9 mouse cellular contexts compared by ENCODE assay signal in the genomic region with DNA sequence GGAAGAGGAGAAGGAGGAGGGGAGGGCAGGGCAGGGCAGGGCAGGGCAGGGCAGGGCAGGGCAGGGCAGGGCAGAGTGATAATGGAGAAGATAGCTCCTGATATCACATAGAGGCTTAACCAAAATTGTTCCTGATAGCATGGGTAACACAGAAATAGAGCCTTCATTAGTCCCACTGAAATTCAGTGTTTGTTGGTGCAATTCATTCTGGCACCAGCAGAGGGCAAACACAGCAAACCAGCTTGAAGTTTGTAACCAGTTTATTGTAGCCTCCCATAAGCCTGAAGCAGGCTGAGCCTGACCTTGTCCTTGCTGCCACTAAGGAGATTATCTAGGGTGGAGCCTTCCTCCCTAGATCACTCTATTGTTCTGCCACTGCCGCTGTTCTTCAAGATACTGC. TPM values are rescaled to one million over a fixed set of nuclear protein-coding genes. Genes with fewer than 3 reads are reported as not detected.
DNase-seq lines count a peak whose midpoint lies in the region; ATAC-seq lines count a peak whose summit lies in the region.
"Had no signal": no experiment of that assay in that cellular context is flagged by ENCODE, and none has a peak within 500 bp of the region (broad histone marks: within the 10 kb centered on the region; RNA-seq: fewer than 3 reads in every experiment).

No protein-coding gene starts in this region.

- ATAC-seq in midbrain, embryonic 15.5 days (replicated peaks), result no peak
- ATAC-seq in hindbrain, embryonic 15.5 days (ENCODE audit: low FRiP score, low read depth), result peak; percentile 19; the same call in 1 of the 2 replicates

- no peak overlapping the region for H3K9ac ChIP-seq in midbrain, embryonic 15.5 days
- no peak overlapping the region for H3K9ac ChIP-seq in hindbrain, embryonic 15.5 days
- H3K9ac ChIP-seq: embryonic facial prominence, embryonic 13.5 days had no signal

- no peak overlapping the region for H3K4me3 ChIP-seq in midbrain, embryonic 10.5 days
- no peak overlapping the region for H3K4me3 ChIP-seq in midbrain, embryonic 15.5 days
- no peak overlapping the region for H3K4me3 ChIP-seq in hindbrain, embryonic 15.5 days
- H3K4me3 ChIP-seq: embryonic facial prominence, embryonic 13.5 days had no signal

- H3K27me3 ChIP-seq in midbrain, embryonic 10.5 days (ENCODE audit: low read depth, poor library complexity, severe bottlenecking), result no peaks in the 10 kb centered on the region
- H3K27me3 ChIP-seq in midbrain, embryonic 15.5 days (replicated peaks), result no peaks in the 10 kb centered on the region
- no peaks in the 10 kb centered on the region for H3K27me3 ChIP-seq in hindbrain, embryonic 15.5 days
- H3K27me3 ChIP-seq: embryonic facial prominence, embryonic 13.5 days had no signal

- peak; percentile 64 for DNase-seq in midbrain, embryonic 10.5 days (ENCODE audit: low spot score)
- peak; percentile 18 for DNase-seq in T-cell, adult 2 months (ENCODE audit: low spot score)
- DNase-seq in embryo, embryonic 11 days, result peak; percentile 62
- peak; percentile 13 for DNase-seq in layer of hippocampus, adult 9-11 months
- DNase-seq in lung, postnatal 14 days, result peak; percentile 63
- DNase-seq in testis, postnatal 10 days (ENCODE audit: low spot score), result peak; percentile 68

- H3K4me1 ChIP-seq in midbrain, embryonic 10.5 days, result no peaks in the 10 kb centered on the region
- no peaks in the 10 kb centered on the region for H3K4me1 ChIP-seq in midbrain, embryonic 15.5 days
- no peaks in the 10 kb centered on the region for H3K4me1 ChIP-seq in hindbrain, embryonic 15.5 days (replicated peaks)
- H3K4me1 ChIP-seq: embryonic facial prominence, embryonic 13.5 days had no signal

- WGBS in midbrain, embryonic 10.5 days, result 4% methylated on average over 1 of the region's 1 CpGs
- 3% methylated on average over 1 of the region's 1 CpGs for WGBS in midbrain, embryonic 15.5 days
- WGBS in hindbrain, embryonic 15.5 days, result 15% methylated on average over 1 of the region's 1 CpGs

- H3K36me3 ChIP-seq in midbrain, embryonic 10.5 days, result no peaks in the 10 kb centered on the region
- no peaks in the 10 kb centered on the region for H3K36me3 ChIP-seq in midbrain, embryonic 15.5 days (replicated peaks)
- no peaks in the 10 kb centered on the region for H3K36me3 ChIP-seq in hindbrain, embryonic 15.5 days
- H3K36me3 ChIP-seq: embryonic facial prominence, embryonic 13.5 days had no signal

- no peak overlapping the region for H3K27ac ChIP-seq in midbrain, embryonic 10.5 days (replicated peaks)
- H3K27ac ChIP-seq in midbrain, embryonic 15.5 days, result no peak overlapping the region
- H3K27ac ChIP-seq in hindbrain, embryonic 15.5 days (replicated peaks), result no peak overlapping the region
- H3K27ac ChIP-seq: embryonic facial prominence, embryonic 13.5 days had no signal

- no peak overlapping the region for H3K4me2 ChIP-seq in midbrain, embryonic 15.5 days
- H3K4me2 ChIP-seq in hindbrain, embryonic 15.5 days, result no peak overlapping the region
- H3K4me2 ChIP-seq: embryonic facial prominence, embryonic 13.5 days had no signal

- no peaks in the 10 kb centered on the region for H3K9me3 ChIP-seq in midbrain, embryonic 10.5 days (replicated peaks)
- H3K9me3 ChIP-seq in midbrain, embryonic 15.5 days, result no peaks in the 10 kb centered on the region
- H3K9me3 ChIP-seq in hindbrain, embryonic 15.5 days, result no peaks in the 10 kb centered on the region
- H3K9me3 ChIP-seq: embryonic facial prominence, embryonic 13.5 days had no signal

RNA-seq across cellular contexts. Expression of a gene that starts 8.4 kb away (rescaled TPM):
- not detected in 2 replicates for polyA plus RNA-seq in midbrain, embryonic 10.5 days (2016; fragmentation: Nextera tagmentation; extraction: Ambion mirVana)
- not detected in 2 replicates for polyA plus RNA-seq in midbrain, embryonic 15.5 days (2015; fragmentation: Nextera tagmentation; extraction: Ambion mirVana)
- polyA plus RNA-seq in hindbrain, embryonic 15.5 days (2015; fragmentation: Nextera tagmentation; extraction: Ambion mirVana), result not detected in 2 replicates
- polyA plus RNA-seq: embryonic facial prominence, embryonic 13.5 days had no signal

Comparison
In these comparisons a context has a peak if more than half of its experiments do, and no peak if none do; other contexts are left out.
1. DNase-seq: peak in every context shown above with its lines; median percentile 68 in testis, postnatal 10 days; 64 in midbrain, embryonic 10.5 days; 63 in lung, postnatal 14 days; 62 in embryo, embryonic 11 days; 18 in T-cell, adult 2 months; 13 in layer of hippocampus, adult 9-11 months.